Mouse (Mus musculus) spleen, adult 2 months (tissue): ENCODE results near the gene Hacd4.
"Not testable (repeated sequence)": the region's sequence is repeated elsewhere in the genome, so short reads cannot be mapped to it uniquely, and the experiment has no call there.

ENCODE experiments used
- CTCF ChIP-seq: fragments of 200-500 bp; IDR thresholded peaks from 2 replicates; pipeline ENCODE4 v1.5.1; 2011; ENCODE audit warnings: mild to moderate bottlenecking, inconsistent platforms; ENCODE audit not compliant: insufficient read depth, insufficient read length, insufficient replicate concordance; ENCODE audit errors: extremely low read depth
- POLR2A ChIP-seq: fragments of 200-500 bp; IDR thresholded peaks from 2 replicates; pipeline ENCODE4 v1.6.1; 2011; ENCODE audit warnings: low read depth, low read length, inconsistent platforms

DNA sequence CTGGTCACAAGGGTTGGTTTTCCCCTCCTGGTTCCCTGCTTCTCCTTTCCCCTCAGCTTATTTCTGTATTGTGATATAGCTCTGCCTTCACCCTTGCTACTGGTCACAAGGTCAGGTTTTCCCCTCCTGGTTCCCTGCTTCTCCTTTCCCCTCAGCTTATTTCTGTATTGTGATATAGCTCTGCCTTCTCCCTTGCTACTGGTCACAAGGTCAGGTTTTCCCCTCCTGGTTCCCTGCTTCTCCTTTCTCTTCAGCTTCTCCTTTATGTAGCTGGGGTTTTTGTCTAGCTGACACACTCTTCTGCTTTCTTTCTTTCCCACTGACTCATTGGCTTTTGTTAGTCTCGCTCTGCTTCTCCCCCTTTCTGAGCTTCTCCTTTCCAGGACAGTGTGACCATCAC lies 48.1 kb downstream of the Hacd4 start:
- TF ChIP-seq CTCF, POLR2A: not testable (repeated sequence)
